ENCODE assay signal across 1 mouse cellular context in the genomic region with DNA sequence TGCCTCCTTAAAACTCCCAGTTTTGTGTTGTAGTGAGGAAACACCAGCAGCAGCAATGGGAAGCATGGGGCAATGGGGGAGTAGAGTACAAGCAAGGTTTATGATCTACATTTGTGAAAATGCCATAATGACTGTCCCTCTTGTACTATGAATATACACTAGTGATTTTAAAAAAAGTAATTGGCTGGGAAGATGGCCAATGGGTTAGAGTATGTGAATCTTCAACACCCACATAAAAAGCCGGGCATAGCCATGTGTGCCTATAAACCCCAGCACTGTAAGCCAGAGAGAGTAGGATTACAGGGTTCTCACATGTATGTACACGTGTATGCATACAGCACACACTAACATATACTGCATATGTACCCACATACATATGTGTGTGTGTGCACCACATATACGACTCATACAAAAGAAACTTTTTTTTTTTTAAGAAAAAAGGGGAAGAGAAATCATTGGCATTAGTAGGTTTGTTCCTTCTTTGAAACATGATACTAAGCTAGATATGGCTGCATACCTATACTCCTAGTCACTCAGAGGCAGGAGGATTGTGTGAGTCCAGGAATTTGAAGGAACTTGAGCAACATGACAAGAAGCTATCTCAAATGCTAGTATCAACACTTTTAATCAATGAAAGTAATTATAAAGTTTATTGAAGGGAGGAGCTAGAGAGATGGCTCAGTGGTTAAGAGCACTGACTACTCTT.
TF ChIP-seq lines count a peak whose summit lies in the region.

No protein-coding gene starts in this region.

TF ChIP-seq in MEL, 35 proteins besides CTCF, POLR2A, EP300 and RAD21 (continued from another document):
- TF ChIP-seq MAX (IDR thresholded peaks at IDR 0.05; ENCODE audit: low read length) (peak; percentile 63), SMC3 (IDR thresholded peaks at IDR 0.05; ENCODE audit: low read depth, low read length) (no peak), E2F4 (IDR thresholded peaks at IDR 0.05; ENCODE audit: borderline replicate concordance, low read depth, low read length) (no peak), TAL1 (IDR thresholded peaks at IDR 0.05; ENCODE audit: low read length) (no peak), TCF12 (IDR thresholded peaks at IDR 0.05; ENCODE audit: low read depth, low read length) (no peak), SIN3A (IDR thresholded peaks at IDR 0.05; ENCODE audit: low read length) (peak; percentile 47; the same call in 1 of the 2 replicates), MXI1 (IDR thresholded peaks at IDR 0.05; ENCODE audit: low read depth, low read length) (0 out of 2 replicates have a peak, but pooled peaks have one; percentile 19), USF1 (IDR thresholded peaks at IDR 0.05; ENCODE audit: low read depth, low read length) (no peak), ZMIZ1 (IDR thresholded peaks at IDR 0.05; ENCODE audit: low read depth, low read length) (no peak), RCOR1 (IDR thresholded peaks at IDR 0.05; ENCODE audit: low read depth, low read length) (peak; percentile 68), ZNF384 (IDR thresholded peaks at IDR 0.05; ENCODE audit: low read depth, low read length) (peak; percentile 96), MYB (IDR thresholded peaks at IDR 0.05; ENCODE audit: low read depth, low read length) (no peak), JUND (IDR thresholded peaks at IDR 0.05; ENCODE audit: low read depth, low read length) (0 out of 2 replicates have a peak, but pooled peaks have one; percentile 53), NRF1 (IDR thresholded peaks at IDR 0.05; ENCODE audit: insufficient read depth, low read depth, low read length, poor library complexity, severe bottlenecking) (no peak), TBP (IDR thresholded peaks at IDR 0.05; ENCODE audit: low read depth, low read length) (no peak), CHD2 (IDR thresholded peaks at IDR 0.05; ENCODE audit: low read length) (no peak), ETS1 (IDR thresholded peaks at IDR 0.05; ENCODE audit: low read depth, low read length) (0 out of 2 replicates have a peak, but pooled peaks have one; percentile 37), MAFK (IDR thresholded peaks at IDR 0.05; ENCODE audit: borderline replicate concordance, low read depth, low read length) (no peak), NELFE (IDR thresholded peaks at IDR 0.05; ENCODE audit: low read depth, low read length) (no peak), POLR2AphosphoS2 (IDR thresholded peaks at IDR 0.05; ENCODE audit: low read length) (no peak), BHLHE40 (IDR thresholded peaks at IDR 0.05; ENCODE audit: borderline replicate concordance, low read depth, low read length) (no peak), MAZ (IDR thresholded peaks at IDR 0.05; ENCODE audit: low read depth, low read length) (0 out of 2 replicates have a peak, but pooled peaks have one; percentile 39), USF2 (IDR thresholded peaks at IDR 0.05; ENCODE audit: borderline replicate concordance in 1 of 2, insufficient read depth in 1 of 2, low read depth in 1 of 2, low read length in 2 of 2) (no peak), UBTF (IDR thresholded peaks at IDR 0.05; ENCODE audit: borderline replicate concordance, insufficient read depth, low read depth, low read length) (no peak), HCFC1 (IDR thresholded peaks at IDR 0.05; ENCODE audit: low read depth, low read length) (no peak), CHD1 (IDR thresholded peaks at IDR 0.05; ENCODE audit: low read depth, low read length) (no peak), POLR2AphosphoS5 (IDR thresholded peaks at IDR 0.05; ENCODE audit: borderline replicate concordance, low read depth, low read length) (no peak)
